Mouse (Mus musculus) layer of hippocampus, adult 18-20 months (tissue): ENCODE data around the gene Pdia4. TPM values are rescaled to one million over a fixed set of nuclear protein-coding genes. Genes with fewer than 3 reads are reported as not detected.
A peak's percentile ranks its signal among the peaks of the same experiment; 100 is the strongest.
"Not testable (repeated sequence)": the region's sequence is repeated elsewhere in the genome, so short reads cannot be mapped to it uniquely, and the experiment has no call there.

Source experiments
- DNase-seq, 2 experiments: peaks; one replicate each; pipeline ENCODE4 v3.0.0; 2022; ENCODE audit warnings: low spot score in 2 of 2
- total RNA-seq, 2 experiments: library from RNA; stranded (reverse); gene quantifications; 2 replicates each; pipeline ENCODE4 v1.2.3; 2021

The Pdia4 gene
- total RNA-seq, 2 experiments from 2014 or later, result 73.1 to 74.2 TPM

DNA sequence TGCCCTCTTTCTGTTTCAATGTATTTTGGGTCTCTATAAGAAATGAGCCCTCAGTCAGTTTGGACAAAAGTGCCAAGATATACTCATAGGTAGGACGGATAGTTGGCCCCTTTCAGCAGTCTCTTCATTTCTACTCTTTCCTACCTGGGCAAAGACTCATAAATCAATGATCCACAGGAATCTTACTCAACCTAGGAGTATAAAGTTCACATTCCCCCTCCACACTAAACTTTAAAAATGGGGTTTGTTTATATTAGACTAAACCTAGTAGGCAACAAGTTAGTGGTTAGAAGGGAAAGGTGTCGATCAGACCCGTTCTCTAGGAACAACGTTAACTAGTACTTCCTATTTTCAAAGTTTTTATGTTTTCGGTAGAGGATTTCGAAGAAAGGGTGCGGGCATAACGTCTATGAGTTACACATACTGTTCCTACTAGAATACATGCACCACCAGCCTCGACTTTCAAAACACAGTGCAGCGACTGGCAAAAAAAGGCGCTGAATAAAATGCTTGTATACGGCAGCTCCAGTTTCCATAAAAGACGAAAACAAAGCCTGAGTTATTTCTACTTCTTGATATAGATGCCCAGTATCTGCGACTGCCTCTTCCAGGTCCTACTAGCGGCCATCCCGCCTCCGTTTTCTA lies 837 bp downstream of the Pdia4 start:
- DNase-seq, result no peak

DNA sequence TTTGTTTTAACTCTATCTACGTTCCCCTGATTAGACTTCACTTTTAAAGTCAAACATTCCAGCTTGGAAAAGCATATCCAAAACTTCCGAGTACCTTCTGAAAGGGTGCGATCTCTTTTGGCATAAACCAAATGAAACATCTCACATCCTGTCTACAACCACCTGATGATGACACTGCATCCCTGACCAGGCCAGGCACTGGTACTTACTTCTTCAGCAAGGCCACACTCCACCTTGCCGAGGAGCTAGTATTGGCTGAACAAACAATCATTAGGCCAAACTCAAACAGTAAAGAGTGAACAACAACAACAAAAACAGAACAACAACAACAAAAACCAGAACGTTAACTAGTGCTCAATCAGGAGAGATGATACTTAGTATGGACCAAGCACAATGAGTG lies 1.9 kb downstream of the Pdia4 start:
- no peak for DNase-seq

DNA sequence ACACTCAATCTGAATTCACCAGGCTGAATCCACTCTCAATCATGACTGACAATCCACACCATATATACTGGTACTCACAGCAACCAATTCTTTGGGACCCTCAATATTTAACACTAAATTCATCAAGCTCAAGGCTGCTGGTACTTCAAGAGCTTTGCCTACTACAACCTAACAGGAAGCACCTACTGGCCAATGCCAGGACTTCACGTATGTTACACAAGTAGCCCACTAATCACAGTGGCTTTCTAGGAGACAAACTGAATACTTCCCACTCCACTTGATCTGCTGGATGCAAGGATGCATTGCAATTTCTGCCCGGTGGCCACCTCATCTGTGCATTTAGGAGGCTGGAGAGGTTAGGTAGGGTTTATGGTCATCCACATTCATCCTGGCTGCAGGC lies 3.0 kb downstream of the Pdia4 start:
- no peak for DNase-seq

DNA sequence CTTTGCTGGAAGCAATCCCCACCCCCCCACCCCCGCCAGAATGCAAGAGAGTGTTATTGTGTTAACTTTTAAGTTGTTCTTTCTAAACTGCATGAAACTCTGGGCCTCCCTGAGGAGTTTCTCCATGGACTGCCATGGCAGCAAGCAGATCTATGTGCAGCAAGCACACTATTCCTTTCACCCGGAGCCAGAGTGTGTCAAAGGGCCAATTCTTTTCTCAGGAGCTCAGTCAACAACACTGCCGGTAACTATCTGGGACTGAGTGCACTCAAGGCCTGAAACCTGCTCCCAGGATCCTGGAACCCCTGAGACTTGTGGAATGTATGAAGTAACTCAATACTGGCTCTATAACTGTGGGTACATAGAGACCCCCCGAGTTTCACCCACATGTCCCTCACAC lies 4.2 kb downstream of the Pdia4 start:
- DNase-seq, result no peak

DNA sequence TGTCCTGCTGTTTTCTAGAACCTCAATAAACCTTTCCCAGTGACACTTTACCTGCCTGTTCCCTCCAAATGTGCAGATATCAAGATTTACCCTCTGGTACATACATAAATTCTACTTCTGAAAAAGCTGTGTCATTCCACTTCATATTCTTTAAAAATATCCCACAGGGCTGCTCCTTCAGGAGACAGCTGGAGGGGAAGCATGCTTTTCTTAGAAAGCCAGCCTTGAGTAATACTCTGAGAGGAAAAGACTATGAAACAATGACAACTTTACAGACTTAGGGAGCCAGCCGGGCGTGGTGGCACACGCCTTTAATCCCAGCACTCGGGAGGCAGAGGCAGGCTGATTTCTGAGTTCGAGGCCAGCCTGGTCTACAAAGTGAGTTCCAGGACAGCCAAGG lies 4.7 kb downstream of the Pdia4 start:
- DNase-seq, result peak in 1 of 2 experiments; percentile 30

DNA sequence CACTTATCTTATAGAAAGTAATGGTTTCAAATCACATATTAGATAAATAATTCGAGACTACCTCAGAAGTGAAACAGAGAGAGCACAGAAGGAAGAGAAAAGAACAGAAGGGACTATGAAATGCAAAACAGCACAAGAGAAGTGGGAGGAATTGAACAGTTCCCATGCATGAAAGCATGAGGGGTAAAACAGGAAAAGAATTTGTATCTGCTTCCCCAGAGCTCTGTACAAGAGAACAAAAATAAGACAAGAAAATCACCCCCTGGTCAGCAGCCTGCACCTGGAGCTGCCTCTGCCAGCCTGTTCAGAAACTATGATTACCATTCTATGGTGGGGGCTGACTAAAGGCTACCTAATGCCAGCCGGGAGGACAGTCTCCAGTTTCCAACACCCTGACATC lies 5.8 kb downstream of the Pdia4 start:
- peak in 1 of 2 experiments; percentile 35 for DNase-seq

DNA sequence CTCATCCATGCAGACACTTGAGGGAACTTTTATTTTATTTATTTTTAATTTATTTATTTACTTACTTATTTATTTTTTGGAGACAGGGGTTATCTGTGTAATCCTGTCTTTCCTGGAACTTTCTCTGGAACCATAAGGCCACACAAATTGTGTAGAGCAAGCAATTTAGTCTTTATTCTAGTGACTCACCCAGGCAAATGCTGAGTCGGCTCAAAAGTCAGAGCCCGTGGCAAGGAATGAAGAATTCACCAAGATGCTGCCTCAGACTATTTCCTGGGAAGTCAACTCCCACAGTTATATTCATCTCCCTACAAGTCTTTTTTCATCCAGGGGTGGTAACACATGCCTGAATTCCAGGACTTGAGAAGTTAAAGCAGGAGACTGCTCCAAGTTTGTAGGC lies 7.7 kb downstream of the Pdia4 start:
- DNase-seq, result no peak

DNA sequence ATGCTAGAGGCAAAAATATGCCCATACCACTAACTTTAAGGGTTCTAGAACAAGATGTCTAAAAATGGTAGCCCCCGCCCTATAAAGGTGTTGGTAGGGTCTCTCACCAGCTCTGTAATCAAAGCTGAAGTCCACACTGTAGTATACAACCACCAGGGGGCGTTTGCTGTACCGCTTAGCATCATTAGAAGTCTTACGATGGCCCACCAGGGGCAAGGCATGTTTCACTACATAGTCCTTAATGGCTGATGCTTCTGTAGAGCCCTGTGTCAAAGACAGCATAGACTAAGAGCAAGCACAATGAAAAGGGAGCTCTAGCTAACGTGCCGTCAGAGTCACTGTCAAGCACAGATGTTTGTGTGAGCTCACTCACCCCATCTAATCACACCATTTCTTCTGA lies 14.2 kb downstream of the Pdia4 start:
- peak in 1 of 2 experiments; percentile 70 for DNase-seq

DNA sequence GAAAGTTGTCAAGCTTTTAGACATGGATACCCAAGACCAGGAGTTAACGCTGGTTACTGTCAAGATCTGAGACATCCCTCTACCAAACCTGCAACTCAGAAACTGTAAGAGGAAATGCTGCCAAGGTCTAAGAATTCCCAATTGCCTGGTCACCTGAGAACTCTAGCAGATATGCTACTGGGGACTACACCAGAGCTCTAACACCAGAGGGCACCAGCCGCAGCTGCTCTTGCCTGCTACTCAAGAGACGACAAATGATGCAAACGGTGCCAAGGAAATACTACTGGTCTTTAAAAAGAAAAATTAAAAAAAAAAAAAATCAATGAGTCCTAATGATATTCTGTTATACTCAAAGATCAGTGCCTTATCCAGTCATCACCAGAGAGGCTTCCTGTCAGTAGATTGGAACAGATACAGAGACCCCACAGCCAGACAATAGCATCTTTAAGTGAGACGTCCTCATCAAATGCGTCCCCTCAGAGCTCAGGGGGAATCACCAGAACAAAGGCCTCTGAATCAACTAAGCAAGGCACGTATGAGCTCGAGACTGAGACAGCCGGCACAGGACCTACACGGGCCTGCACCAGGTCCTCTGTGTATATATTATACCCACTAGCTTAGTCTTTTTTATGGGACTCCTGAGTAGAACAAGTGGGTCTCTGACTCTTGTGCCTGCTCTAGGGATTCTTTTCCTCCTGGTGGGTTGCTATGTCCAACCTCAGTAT lies 19.0 kb downstream of the Pdia4 start:
- DNase-seq, result peak in 1 of 2 experiments; percentile 46

DNA sequence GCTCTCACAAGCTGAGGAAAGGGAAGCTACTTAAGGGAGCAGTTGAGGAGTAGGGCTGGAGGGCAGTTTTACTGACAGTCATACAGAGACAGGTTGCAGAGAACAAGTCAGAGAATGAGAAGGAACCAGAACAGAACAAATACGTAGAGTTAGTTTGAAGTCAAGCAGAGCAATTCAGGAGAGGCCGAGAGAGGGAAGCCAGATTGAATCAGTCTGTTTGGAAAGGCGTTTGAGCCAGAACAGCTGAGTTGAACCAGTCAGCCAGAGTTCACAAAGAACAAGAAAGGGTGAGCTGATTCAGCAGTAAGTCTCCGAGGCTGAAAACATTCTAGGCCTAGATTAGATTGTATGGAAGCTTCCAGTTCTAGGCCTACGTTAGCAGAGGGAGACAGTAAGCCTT lies 19.9 kb downstream of the Pdia4 start:
- no peak for DNase-seq

DNA sequence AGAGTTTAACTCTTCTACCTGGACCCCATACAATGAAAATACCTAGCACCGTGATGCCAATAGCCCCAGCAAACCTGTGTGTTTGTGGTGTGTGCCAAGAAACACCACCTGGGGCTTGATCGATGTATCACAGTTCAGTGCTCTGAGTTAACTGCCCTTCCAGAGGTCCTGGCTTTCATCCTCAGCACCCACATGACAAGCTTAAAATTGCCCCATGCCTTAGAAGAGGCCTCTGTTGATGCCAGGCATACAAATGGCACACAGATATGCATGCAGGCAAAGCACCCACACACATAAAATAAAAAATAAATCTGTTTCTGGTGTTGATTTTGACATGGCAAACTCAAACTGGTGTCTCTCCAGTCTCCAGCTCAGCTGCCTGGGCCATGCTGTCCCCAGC lies 20.7 kb downstream of the Pdia4 start:
- DNase-seq, result no peak

DNA sequence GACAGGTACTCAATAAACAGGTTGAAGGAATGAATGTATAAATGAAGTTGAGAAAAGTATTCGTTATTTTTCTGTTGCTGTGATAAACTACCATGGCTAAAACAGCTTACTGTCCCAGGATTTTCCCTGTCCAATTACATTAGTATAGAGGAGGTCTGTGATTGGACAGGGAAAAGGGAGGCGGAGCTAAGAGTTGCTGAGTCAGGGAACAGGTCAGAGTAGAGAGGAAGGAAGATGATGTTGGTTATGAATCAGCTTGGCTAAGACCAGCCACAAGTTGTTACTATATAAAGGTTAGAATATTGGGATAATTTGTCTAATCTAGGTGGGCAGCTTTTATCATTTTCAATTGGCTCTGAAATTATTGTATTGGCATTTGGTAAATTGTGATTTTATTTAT lies 22.5 kb downstream of the Pdia4 start:
- DNase-seq, result no peak

DNA sequence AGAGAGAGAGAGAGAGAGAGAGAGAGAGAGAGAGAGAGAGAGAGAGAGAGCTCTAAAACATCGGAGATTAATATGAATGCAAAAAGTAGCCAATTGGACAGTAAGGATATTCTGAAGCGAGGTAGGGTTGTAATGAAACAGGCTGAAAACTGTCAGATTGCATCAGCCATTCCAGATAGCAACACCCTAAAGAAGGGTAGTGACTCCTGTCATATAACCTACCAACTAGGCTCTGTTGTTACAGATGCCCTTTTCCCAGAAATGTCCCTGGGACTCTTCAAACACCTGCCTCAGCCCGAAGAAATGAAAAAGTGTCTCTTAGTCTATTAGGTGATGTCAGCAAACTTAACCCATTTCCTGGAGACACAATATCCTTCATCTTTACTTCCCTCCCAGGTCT lies 24.4 kb downstream of the Pdia4 start:
- no peak for DNase-seq

DNA sequence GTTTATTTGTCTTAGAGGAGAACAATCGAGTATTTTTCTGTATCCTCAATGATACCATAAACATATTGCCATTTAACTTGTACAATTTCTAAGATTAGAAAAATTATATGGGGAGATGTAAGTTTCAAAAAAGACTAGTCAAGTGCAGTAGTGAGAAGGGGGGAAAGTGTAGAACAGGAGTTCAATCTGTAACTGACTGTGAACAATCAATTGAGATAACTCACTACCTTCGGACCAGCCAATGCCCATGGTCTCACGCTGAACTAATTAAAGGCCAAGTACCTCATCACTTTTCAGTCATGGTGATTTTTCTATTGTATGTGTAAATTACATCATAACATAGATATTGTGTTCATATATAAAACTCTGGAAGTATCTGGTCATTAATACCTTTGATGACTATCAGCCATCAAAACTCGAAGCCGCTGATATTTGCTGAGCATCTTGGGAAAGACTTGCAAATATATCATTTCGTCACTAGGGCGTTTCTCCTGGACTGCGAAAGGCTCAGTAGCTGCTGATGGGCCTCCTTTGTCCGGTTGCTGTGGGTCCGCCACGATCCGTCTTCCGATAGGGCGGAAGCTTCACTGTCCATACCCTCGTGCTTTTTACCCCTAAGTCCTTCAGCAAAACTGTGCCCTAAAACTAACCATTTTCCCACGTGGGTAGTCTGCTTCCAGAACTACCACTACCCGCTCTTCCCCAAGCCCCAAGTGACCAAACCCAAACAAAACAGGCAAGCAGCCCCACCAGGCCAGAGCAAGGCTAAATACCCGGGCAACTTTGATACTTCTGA lies 25.1 kb downstream of the Pdia4 start:
- DNase-seq, result peak; percentile 76 to 93

DNA sequence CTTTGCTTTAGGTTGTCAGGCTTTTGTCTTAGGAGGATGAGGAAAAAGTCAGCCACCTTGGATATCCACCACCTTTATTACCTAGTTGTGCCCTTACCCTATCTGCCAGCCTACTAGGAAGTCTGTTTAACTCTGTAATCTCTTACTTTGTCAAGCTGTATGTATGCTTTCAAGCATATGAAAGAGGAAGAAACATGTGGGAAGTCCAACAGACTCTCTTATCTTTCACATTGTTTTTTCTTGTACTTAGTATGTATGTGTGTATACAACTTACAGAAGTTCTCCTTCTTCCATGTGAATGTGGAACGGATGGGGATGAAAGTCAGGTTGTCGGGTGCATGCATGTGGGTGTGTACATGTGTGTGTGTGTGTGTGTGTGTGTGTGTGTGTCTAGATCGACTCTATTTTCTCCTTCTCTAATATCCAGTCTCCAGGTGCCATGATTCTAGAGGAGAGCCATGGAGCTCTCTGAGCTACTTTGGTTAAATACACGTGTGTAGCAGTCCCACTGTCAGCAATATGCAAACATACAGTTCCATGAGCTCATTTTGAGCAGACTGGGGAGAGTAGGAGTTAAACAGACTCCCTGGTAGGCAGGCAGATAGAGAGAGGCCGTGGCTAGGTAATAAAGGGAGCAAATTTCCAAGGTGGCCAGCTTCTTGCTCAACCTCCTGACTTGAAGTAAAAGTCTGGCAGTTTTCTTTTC lies 28.4 kb downstream of the Pdia4 start:
- DNase-seq, result no peak

DNA sequence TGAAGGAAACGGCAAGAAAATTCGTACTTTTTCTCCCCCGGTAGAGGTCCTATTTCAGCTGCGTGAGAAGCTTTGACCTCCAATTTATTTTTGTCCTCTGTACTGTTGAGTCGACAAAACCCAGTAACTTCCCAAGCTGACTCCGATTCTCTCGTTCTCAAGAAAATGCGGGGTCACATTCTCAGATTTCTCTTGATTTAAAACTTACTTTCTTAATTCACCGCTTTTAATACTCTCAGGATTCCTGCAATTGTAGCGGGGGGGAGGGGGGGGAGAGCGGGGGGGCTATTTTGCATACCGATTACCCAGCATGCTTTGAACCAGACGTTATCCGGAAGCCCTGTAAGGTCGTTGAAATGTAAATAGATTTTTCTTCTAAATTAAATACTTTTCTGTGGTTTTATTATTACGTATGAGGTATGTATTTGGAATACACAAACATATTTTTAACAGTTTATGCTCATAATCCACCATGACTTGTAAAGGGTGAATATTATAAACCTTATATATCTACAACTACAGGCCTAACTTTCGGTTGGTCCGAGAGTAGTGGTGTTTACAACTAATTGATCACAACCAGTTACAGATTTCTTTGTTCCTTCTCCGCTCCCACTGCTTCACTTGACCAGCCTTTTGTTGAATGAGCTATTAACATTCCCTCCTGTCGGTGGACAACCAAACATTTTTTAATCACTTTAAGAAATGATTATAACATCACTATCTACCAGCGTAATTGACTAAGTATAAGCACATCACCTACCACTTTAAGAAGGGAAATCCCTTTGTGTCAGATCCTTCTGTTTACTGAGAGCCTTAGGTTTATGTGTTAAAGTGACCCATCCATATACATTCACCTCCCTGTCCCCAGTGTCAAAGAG lies 31.9 kb downstream of the Pdia4 start:
- peak in 1 of 2 experiments; percentile 79 for DNase-seq

DNA sequence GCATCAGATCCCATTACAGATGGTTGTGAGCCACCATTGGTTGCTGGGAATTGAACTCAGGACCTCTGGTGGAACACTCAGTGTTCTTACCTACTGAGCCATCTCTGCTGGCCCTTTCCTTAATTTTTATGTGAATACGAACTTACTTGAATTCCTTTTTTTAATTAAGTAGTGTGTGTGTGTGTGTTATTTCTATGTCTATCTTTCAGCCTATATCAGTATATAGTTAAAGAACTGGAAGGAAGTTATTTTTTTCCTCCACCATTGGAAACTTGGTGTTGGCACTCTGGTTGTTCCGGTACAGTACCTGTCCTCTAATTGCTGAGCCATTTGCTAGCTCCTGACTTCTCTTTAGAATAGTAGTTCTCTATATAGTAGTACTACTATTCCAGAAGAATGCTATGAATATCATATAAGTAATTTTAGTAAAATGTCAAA lies 32.6 kb downstream of the Pdia4 start:
- no peak for DNase-seq

DNA sequence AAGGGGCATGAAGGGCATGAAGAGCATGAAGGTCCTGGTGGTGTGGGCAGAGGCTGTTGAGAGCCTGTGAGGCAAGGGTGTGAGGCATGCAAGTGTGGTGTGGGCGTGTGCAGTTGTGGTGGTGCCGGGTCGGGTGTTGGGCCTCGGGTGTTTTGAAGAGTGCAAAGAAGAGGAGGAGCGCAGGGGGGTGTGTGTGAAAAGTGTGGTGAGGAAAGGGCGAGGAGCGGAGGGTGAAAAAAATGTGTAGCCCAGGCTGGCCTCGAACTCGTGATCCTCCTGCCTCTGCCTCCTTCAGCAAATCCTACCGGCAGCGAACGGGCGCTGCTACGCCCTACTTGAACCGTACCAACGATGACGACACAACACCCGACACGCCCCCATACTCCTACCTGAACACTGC lies 41.5 kb downstream of the Pdia4 start:
- DNase-seq, result not testable (repeated sequence)

DNA sequence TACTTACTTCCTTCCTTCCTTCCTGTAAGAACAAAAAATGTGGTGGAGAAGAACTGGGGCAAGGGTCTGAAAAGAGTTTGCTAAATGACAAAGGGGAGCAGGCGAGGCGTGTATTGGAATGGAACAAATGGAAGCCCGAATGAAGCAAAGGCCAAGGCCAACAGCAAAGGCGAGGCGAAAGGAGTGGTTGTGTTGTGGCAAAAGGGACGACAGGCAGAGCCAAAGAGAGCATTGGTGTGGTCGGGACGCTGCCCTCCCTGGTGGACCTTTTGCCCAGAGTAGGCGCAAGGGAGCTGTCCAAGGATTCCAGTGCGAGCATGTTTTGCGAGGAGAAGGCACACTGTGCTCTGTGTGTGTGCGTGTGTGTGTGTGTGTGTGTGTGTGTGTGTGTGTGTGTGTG lies 42.1 kb downstream of the Pdia4 start:
- DNase-seq, result not testable (repeated sequence)

DNA sequence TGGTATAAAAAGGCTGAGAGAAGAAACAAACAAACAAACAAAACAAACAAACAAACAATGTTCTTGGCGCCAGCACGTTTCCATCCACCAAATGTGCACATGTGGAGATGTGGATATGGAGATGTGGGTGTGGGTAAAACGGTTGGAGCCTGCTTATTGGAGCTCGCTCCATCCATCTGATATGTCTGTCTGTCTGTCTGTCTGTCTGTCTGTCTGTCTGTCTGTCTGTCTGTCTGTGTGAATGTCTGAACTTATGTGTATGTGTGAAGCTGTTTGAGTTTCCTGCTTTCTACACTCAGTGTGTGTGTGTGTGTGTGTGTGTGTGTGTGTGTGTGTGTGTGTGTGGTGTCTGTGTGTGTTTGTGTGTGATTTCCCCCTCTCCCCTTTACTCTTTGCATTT lies 43.4 kb downstream of the Pdia4 start:
- DNase-seq, result not testable (repeated sequence)
